8 mouse cellular contexts compared by ENCODE assay signal in the genomic region with DNA sequence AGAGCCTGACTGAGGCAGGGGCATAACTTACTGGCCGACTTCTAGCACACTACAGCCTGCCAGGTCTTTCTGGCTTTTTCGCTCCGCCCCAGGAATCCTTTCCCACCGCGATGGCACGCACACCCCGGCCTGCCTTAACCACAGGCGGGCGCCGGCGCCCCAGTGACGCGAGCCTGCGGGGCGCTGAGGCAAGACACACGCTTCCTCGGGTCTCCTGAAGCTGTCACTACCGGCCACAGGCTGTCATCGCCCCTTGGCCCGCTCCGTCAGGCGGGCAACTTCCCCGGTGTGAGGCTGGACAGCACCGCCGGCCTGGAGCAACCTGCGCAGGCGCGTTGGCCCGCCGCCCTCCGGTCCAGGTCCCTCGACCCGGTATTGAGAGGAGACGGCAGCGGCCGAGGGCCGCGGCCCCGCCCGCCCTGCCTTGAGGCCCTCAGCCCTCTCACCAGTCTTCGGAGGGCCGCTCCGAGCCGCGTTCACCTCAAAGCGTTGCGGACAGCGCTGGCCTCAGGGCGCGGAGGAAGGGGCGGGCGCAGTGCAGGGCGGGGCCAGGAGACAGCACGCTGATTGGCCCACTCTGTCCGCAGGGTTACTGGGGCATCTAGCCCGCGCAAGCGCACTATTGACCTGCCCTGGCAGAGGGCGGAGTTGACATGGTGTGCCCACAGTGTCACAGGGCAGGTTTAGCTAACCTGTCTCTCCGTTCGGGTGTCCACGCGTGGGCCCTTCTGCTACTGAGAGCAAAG. TPM values are rescaled to one million over a fixed set of nuclear protein-coding genes. Genes with fewer than 3 reads are reported as not detected.
DNase-seq lines count a peak whose midpoint lies in the region; ATAC-seq and TF ChIP-seq lines count a peak whose summit lies in the region.

No protein-coding gene starts in this region.

- peak; percentile 99 for ATAC-seq in forebrain, embryonic 16.5 days
- ATAC-seq in neural tube, embryonic 15.5 days (ENCODE audit: low FRiP score) = peak; percentile 98

- H3K9me3 ChIP-seq in MEL (replicated peaks; ENCODE audit: insufficient read depth, low read length) = no peaks in the 10 kb centered on the region
- H3K9me3 ChIP-seq in forebrain, embryonic 16.5 days (ENCODE audit: control insufficient read depth, low read length) = no peaks in the 10 kb centered on the region
- H3K9me3 ChIP-seq in neural tube, embryonic 15.5 days (replicated peaks) = no peaks in the 10 kb centered on the region

- peak overlapping the region; percentile 86 for H3K9ac ChIP-seq in MEL (ENCODE audit: control insufficient read depth, low read depth, low read length, poor library complexity, severe bottlenecking)
- peak overlapping the region; percentile 94 for H3K9ac ChIP-seq in forebrain, embryonic 16.5 days (replicated peaks; ENCODE audit: low read depth, low read length)
- peak overlapping the region; percentile 89 for H3K9ac ChIP-seq in neural tube, embryonic 15.5 days (replicated peaks)

- peak; percentile 89 to 94 for TF ChIP-seq POLR2A in MEL (IDR thresholded peaks at IDR 0.05; ENCODE audit: control insufficient read depth in 1 of 2, insufficient read depth in 1 of 2, low read depth in 1 of 2, low read length in 2 of 2, poor library complexity in 1 of 2)
- peak; percentile 94 for TF ChIP-seq POLR2A in lung, adult 2 months (IDR thresholded peaks at IDR 0.05; ENCODE audit: borderline replicate concordance, extremely low read depth, low read depth, low read length)

- H3K27ac ChIP-seq in MEL (ENCODE audit: control insufficient read depth, low read depth, low read length) = peak overlapping the region; percentile 73
- peak overlapping the region; percentile 95 for H3K27ac ChIP-seq in forebrain, embryonic 16.5 days (ENCODE audit: low read length)
- H3K27ac ChIP-seq in layer of hippocampus, adult 2 months = peak overlapping the region; percentile 98
- peak overlapping the region; percentile 98 for H3K27ac ChIP-seq in neural tube, embryonic 15.5 days (replicated peaks)

- TF ChIP-seq EP300 in MEL (IDR thresholded peaks at IDR 0.05; ENCODE audit: low read depth in 1 of 2, low read length in 2 of 2) = no peak

- no peak for TF ChIP-seq RAD21 in MEL (IDR thresholded peaks at IDR 0.05; ENCODE audit: low read depth, low read length)

- peak overlapping the region; percentile 52 to 71 for H3K4me3 ChIP-seq in MEL (ENCODE audit: control insufficient read depth in 1 of 2, insufficient read depth in 1 of 2, low read depth in 2 of 2, low read length in 2 of 2)
- H3K4me3 ChIP-seq in forebrain, embryonic 16.5 days (replicated peaks; ENCODE audit: low read length) = peak overlapping the region; percentile 81
- peak overlapping the region; percentile 61 for H3K4me3 ChIP-seq in layer of hippocampus, adult 2 months
- peak overlapping the region; percentile 79 for H3K4me3 ChIP-seq in lung, adult 2 months (replicated peaks; ENCODE audit: extremely low read depth, low read depth, low read length)
- H3K4me3 ChIP-seq in neural tube, embryonic 15.5 days (replicated peaks) = peak overlapping the region; percentile 88

- H3K36me3 ChIP-seq in MEL (ENCODE audit: control insufficient read depth in 1 of 2, insufficient read depth in 2 of 2, low read length in 2 of 2) = peaks cover 11 to 27% of the 10 kb centered on the region in 2 experiments
- H3K36me3 ChIP-seq in forebrain, embryonic 16.5 days (ENCODE audit: control insufficient read depth, insufficient read depth) = peaks cover 19% of the 10 kb centered on the region
- H3K36me3 ChIP-seq in neural tube, embryonic 15.5 days = peaks cover 28% of the 10 kb centered on the region

- 0 out of 6 replicates have a peak, but pooled peaks of 1 of the 3 experiments have one; percentile 7 for TF ChIP-seq CTCF in MEL (IDR thresholded peaks at IDR 0.05 in 2 of 3, conservative IDR thresholded peaks at IDR 0.05 in 1 of 3; ENCODE audit: control insufficient read depth in 1 of 3, insufficient read depth in 1 of 3, low read depth in 2 of 3, low read length in 3 of 3, poor library complexity in 1 of 3, severe bottlenecking in 1 of 3)
- no peak for TF ChIP-seq CTCF in layer of hippocampus, adult 2 months (conservative IDR thresholded peaks at IDR 0.05)
- TF ChIP-seq CTCF in lung, adult 2 months (IDR thresholded peaks at IDR 0.05; ENCODE audit: insufficient read depth, low read length) = no peak

- under 1% methylated on average over 62 of the region's 63 CpGs for WGBS in forebrain, embryonic 16.5 days
- under 1% methylated on average over 62 of the region's 63 CpGs for WGBS in lung, adult 2 months
- under 1% methylated on average over 63 of the region's 63 CpGs for WGBS in neural tube, embryonic 15.5 days

- intact Hi-C loops in heart, postnatal 36 days (cut with DNase I) = loop anchor here (1.0 to 10.0 kb wide), 3 partner anchors 21 to 318 kb away; a partner anchor contains a TSS

- H3K4me2 ChIP-seq in forebrain, embryonic 16.5 days (ENCODE audit: low read length) = peak overlapping the region; percentile 86
- peak overlapping the region; percentile 78 for H3K4me2 ChIP-seq in neural tube, embryonic 15.5 days

- peak; percentile 98 for DNase-seq in MEL (ENCODE audit: low read depth, low spot score)
- DNase-seq in cerebellum, adult 18-20 months = peak; percentile 98 to 99
- DNase-seq in heart, postnatal 36 days = peak; percentile 97
- peak; percentile 95 to 96 for DNase-seq in layer of hippocampus, adult 2 months (ENCODE audit: low spot score in 2 of 2)
- DNase-seq in lung, adult 2 months = peak; percentile 97
- DNase-seq in testis, postnatal 10 days (ENCODE audit: low spot score) = peak; percentile 98

- H3K4me1 ChIP-seq in MEL (ENCODE audit: control insufficient read depth in 1 of 2, insufficient read depth in 2 of 2, low read length in 2 of 2) = peaks cover 4 to 20% of the 10 kb centered on the region in 2 experiments; a peak in 3 of 4 replicates
- peaks cover 22% of the 10 kb centered on the region for H3K4me1 ChIP-seq in forebrain, embryonic 16.5 days (replicated peaks; ENCODE audit: control insufficient read depth, insufficient read depth, low read length)
- H3K4me1 ChIP-seq in lung, adult 2 months (ENCODE audit: control insufficient read depth, insufficient read depth, low read length) = peaks cover 5% of the 10 kb centered on the region; the same call in 1 of the 2 replicates
- H3K4me1 ChIP-seq in neural tube, embryonic 15.5 days = peaks cover 20% of the 10 kb centered on the region

- H3K79me2 ChIP-seq in MEL (ENCODE audit: control insufficient read depth, insufficient read depth, low read length, poor library complexity) = peaks cover 11% of the 10 kb centered on the region

- no peaks in the 10 kb centered on the region for H3K27me3 ChIP-seq in MEL (ENCODE audit: control insufficient read depth in 1 of 2, insufficient read depth in 2 of 2, low read length in 2 of 2)
- no peaks in the 10 kb centered on the region for H3K27me3 ChIP-seq in forebrain, embryonic 16.5 days (replicated peaks; ENCODE audit: control insufficient read depth, insufficient read depth, low read length)
- H3K27me3 ChIP-seq in neural tube, embryonic 15.5 days (replicated peaks) = no peaks in the 10 kb centered on the region

RNA-seq across cellular contexts. Expression of a gene that starts 7.1 kb away (rescaled TPM):
- 27.2 and 39.5 TPM in 2 replicates for total RNA-seq in MEL (2012; rRNA removed)
- polyA plus RNA-seq in MEL (2012; ENCODE audit: insufficient read depth in 1 of 2, insufficient read length in 2 of 2, low read depth in 1 of 2, low replicate concordance in 2 of 2, missing spikeins in 1 of 2) = 10 to 100 TPM in 1 of 2 experiments, not detected in 1; 22.6 TPM
- 39.8 and 43.1 TPM in 2 replicates for polyA plus RNA-seq in forebrain, embryonic 16.5 days (2015; fragmentation: Nextera tagmentation; extraction: Ambion mirVana)
- total RNA-seq in heart, postnatal 36 days (2021) = 10 to 100 TPM; 36.4 to 40.8 TPM
- 10 to 100 TPM; 49.1 to 51.0 TPM for total RNA-seq in layer of hippocampus, adult 2 months (2021)
- polyA plus RNA-seq in lung, adult 2 months (2012; rRNA removed) = 30.2 and 30.6 TPM in 2 replicates
- polyA plus RNA-seq in neural tube, embryonic 15.5 days (2015; fragmentation: Nextera tagmentation; extraction: Ambion mirVana) = 37.9 and 44.8 TPM in 2 replicates

RNA-seq across cellular contexts. Expression of a gene that starts 7.5 kb away (rescaled TPM):
- total RNA-seq in MEL (2012; rRNA removed) = 27.3 and 31.7 TPM in 2 replicates
- polyA plus RNA-seq in MEL (2012; ENCODE audit: insufficient read depth in 1 of 2, insufficient read length in 2 of 2, low read depth in 1 of 2, low replicate concordance in 2 of 2, missing spikeins in 1 of 2) = 10 to 100 TPM in 1 of 2 experiments, not detected in 1; 32.8 TPM
- 56.6 and 56.9 TPM in 2 replicates for polyA plus RNA-seq in forebrain, embryonic 16.5 days (2015; fragmentation: Nextera tagmentation; extraction: Ambion mirVana)
- total RNA-seq in heart, postnatal 36 days (2021) = 10 to 100 TPM; 34.5 to 35.5 TPM
- 10 to 100 TPM; 52.9 to 56.2 TPM for total RNA-seq in layer of hippocampus, adult 2 months (2021)
- polyA plus RNA-seq in lung, adult 2 months (2012; rRNA removed) = 29.4 and 36.5 TPM in 2 replicates
- 47.1 and 47.7 TPM in 2 replicates for polyA plus RNA-seq in neural tube, embryonic 15.5 days (2015; fragmentation: Nextera tagmentation; extraction: Ambion mirVana)

RNA-seq across cellular contexts. Expression of a gene that starts 16.1 kb away (rescaled TPM):
- 16.0 and 25.7 TPM in 2 replicates for total RNA-seq in MEL (2012; rRNA removed)
- 10 to 100 TPM in 1 of 2 experiments, not detected in 1; 38.0 TPM for polyA plus RNA-seq in MEL (2012; ENCODE audit: insufficient read depth in 1 of 2, insufficient read length in 2 of 2, low read depth in 1 of 2, low replicate concordance in 2 of 2, missing spikeins in 1 of 2)
- polyA plus RNA-seq in forebrain, embryonic 16.5 days (2015; fragmentation: Nextera tagmentation; extraction: Ambion mirVana) = 30.8 and 42.9 TPM in 2 replicates
- 1 to 10 TPM; 3.1 to 4.0 TPM for total RNA-seq in heart, postnatal 36 days (2021)
- 10 to 100 TPM; 29.2 to 30.9 TPM for total RNA-seq in layer of hippocampus, adult 2 months (2021)
- 17.0 and 24.1 TPM in 2 replicates for polyA plus RNA-seq in lung, adult 2 months (2012; rRNA removed)
- polyA plus RNA-seq in neural tube, embryonic 15.5 days (2015; fragmentation: Nextera tagmentation; extraction: Ambion mirVana) = 31.5 and 33.3 TPM in 2 replicates

RNA-seq across cellular contexts. Expression of a gene that starts 48.4 kb away (rescaled TPM):
- total RNA-seq in MEL (2012; rRNA removed) = not detected in 2 replicates
- polyA plus RNA-seq in MEL (2012; ENCODE audit: insufficient read depth in 1 of 2, insufficient read length in 2 of 2, low read depth in 1 of 2, low replicate concordance in 2 of 2, missing spikeins in 1 of 2) = not detected
- polyA plus RNA-seq in forebrain, embryonic 16.5 days (2015; fragmentation: Nextera tagmentation; extraction: Ambion mirVana) = not detected in 2 replicates
- not detected for total RNA-seq in heart, postnatal 36 days (2021)
- total RNA-seq in layer of hippocampus, adult 2 months (2021) = not detected
- 0.12 TPM in 1 of 2 replicates, not detected in the other for polyA plus RNA-seq in lung, adult 2 months (2012; rRNA removed)
- not detected in 2 replicates for polyA plus RNA-seq in neural tube, embryonic 15.5 days (2015; fragmentation: Nextera tagmentation; extraction: Ambion mirVana)

RNA-seq across cellular contexts. Expression of a gene that starts 55.8 kb away (rescaled TPM):
- 0.19 TPM in 1 of 2 replicates, not detected in the other for total RNA-seq in MEL (2012; rRNA removed)
- under 1 TPM in 1 of 2 experiments, not detected in 1; 0.31 TPM for polyA plus RNA-seq in MEL (2012; ENCODE audit: insufficient read depth in 1 of 2, insufficient read length in 2 of 2, low read depth in 1 of 2, low replicate concordance in 2 of 2, missing spikeins in 1 of 2)
- polyA plus RNA-seq in forebrain, embryonic 16.5 days (2015; fragmentation: Nextera tagmentation; extraction: Ambion mirVana) = not detected in 2 replicates
- not detected for total RNA-seq in heart, postnatal 36 days (2021)
- not detected for total RNA-seq in layer of hippocampus, adult 2 months (2021)
- 0.71 and 47.1 TPM in 2 replicates for polyA plus RNA-seq in lung, adult 2 months (2012; rRNA removed)
- 0.37 and 19.8 TPM in 2 replicates for polyA plus RNA-seq in neural tube, embryonic 15.5 days (2015; fragmentation: Nextera tagmentation; extraction: Ambion mirVana)

Comparison
In these comparisons a context has a peak if more than half of its experiments do, and no peak if none do; other contexts are left out.
1. Peak in every context shown above with its lines: DNase-seq, ATAC-seq, H3K4me3 ChIP-seq and H3K27ac ChIP-seq.